Mouse (Mus musculus) adrenal gland, adult 10 weeks (tissue): ENCODE data around the gene Pitpnm2. TPM values are rescaled to one million over a fixed set of nuclear protein-coding genes. Genes with fewer than 3 reads are reported as not detected.

ENCODE experiments used
- polyA plus RNA-seq: library from polyadenylated mRNA; stranded (reverse); fragments of 350-450 nt; fragmentation: Illumina TruSeq; extraction: RNeasy Lipid Tissue Mini Kit (QIAGEN cat#74804); gene quantifications from one replicate; pipeline ENCODE4 v1.2.3, GENCODE M21; 2014; ENCODE audit warnings: low read depth, low replicate concordance

Pitpnm2 gene
- polyA plus RNA-seq, result 8.6 TPM

GRCm38 (mm10) chr5:124249614-124250591 is at the start of gene Pitpnm2:
Pitpnm2 (minus strand) TSS chr5:124249760.

GRCm38 (mm10) chr5:124115990-124116845 is 133.3 kb downstream of the Pitpnm2 start, which contains the start of gene Arl6ip4:
Arl6ip4 (plus strand) TSS chr5:124116089.

GRCm38 (mm10) chr5:124111742-124112497 is 137.6 kb downstream of the Pitpnm2 start, which contains the start of gene Ogfod2:
Ogfod2 (plus strand) TSS chr5:124112297.

GRCm38 (mm10) chr5:124095596-124096232 is 153.8 kb downstream of the Pitpnm2 start, which contains the start of gene Abcb9:
Abcb9 (minus strand) TSS chr5:124095798.

Other genes starting within 250 kb of the Pitpnm2 start
- gene Vps37b, start 217.5 kb downstream of the Pitpnm2 start, polyA plus RNA-seq, result 23.1 TPM
- gene Abcb9, start 154.0 kb downstream of the Pitpnm2 start, polyA plus RNA-seq, result 0.58 TPM
- gene Ogfod2, start 137.5 kb downstream of the Pitpnm2 start, polyA plus RNA-seq, result 3.1 TPM
- gene Arl6ip4, start 133.7 kb downstream of the Pitpnm2 start, polyA plus RNA-seq, result 3.7 TPM
- 11.8 TPM for gene Mphosph9, start 78.2 kb upstream of the Pitpnm2 start, polyA plus RNA-seq
- 34.5 TPM for gene 2810006K23Rik, start 78.3 kb upstream of the Pitpnm2 start, polyA plus RNA-seq
- gene Cdk2ap1, start 113.3 kb upstream of the Pitpnm2 start, polyA plus RNA-seq, result 227 TPM
- gene Sbno1, start 176.2 kb upstream of the Pitpnm2 start, polyA plus RNA-seq, result 106 TPM
- gene Kmt5a, start 190.2 kb upstream of the Pitpnm2 start, polyA plus RNA-seq, result 144 TPM
- gene Rilpl2, start 228.6 kb upstream of the Pitpnm2 start, polyA plus RNA-seq, result 2.6 TPM
- gene Snrnp35, start 233.4 kb upstream of the Pitpnm2 start, polyA plus RNA-seq, result 0.58 TPM